Mouse (Mus musculus) liver, adult (tissue): ENCODE results near the gene Vav2.

ENCODE experiments used
- GATA4 ChIP-seq: IDR thresholded peaks from 2 replicates; pipeline ENCODE4 v1.6.1; 2014; ENCODE audit warnings: mild to moderate bottlenecking, low read length; ENCODE audit not compliant: insufficient replicate concordance

The Vav2 gene

GRCm38 (mm10) chr2:27330446-27330845 lies 96.4 kb downstream of the Vav2 start:
- no peak for TF ChIP-seq GATA4

- no peak for TF ChIP-seq GATA4
Measured at GRCm38 (mm10) chr2:27329386-27330060, 97.3 kb downstream of the Vav2 start.

- peak; percentile 93; the same call in 1 of the 2 replicates for TF ChIP-seq GATA4
Measured at GRCm38 (mm10) chr2:27328613-27329041, 98.2 kb downstream of the Vav2 start.

GRCm38 (mm10) chr2:27327886-27328285 lies 98.9 kb downstream of the Vav2 start:
- no peak for TF ChIP-seq GATA4

- TF ChIP-seq GATA4, result peak; percentile 84; the same call in 1 of the 2 replicates
Measured at GRCm38 (mm10) chr2:27327076-27327475, 99.8 kb downstream of the Vav2 start.

GRCm38 (mm10) chr2:27326357-27326756 lies 100.5 kb downstream of the Vav2 start:
- no peak for TF ChIP-seq GATA4

- TF ChIP-seq GATA4, result no peak
Measured at GRCm38 (mm10) chr2:27324690-27325089, 102.1 kb downstream of the Vav2 start.

GRCm38 (mm10) chr2:27321431-27321875 lies 105.4 kb downstream of the Vav2 start:
- TF ChIP-seq GATA4, result no peak

GRCm38 (mm10) chr2:27320820-27321219 lies 106.0 kb downstream of the Vav2 start:
- no peak for TF ChIP-seq GATA4

- no peak for TF ChIP-seq GATA4
Measured at GRCm38 (mm10) chr2:27318606-27319005, 108.2 kb downstream of the Vav2 start.

- TF ChIP-seq GATA4, result no peak
Measured at GRCm38 (mm10) chr2:27318197-27318596, 108.6 kb downstream of the Vav2 start.

- no peak for TF ChIP-seq GATA4
Measured at GRCm38 (mm10) chr2:27316167-27316566, 110.7 kb downstream of the Vav2 start.

- no peak for TF ChIP-seq GATA4
Measured at GRCm38 (mm10) chr2:27314269-27314668, 112.6 kb downstream of the Vav2 start.

GRCm38 (mm10) chr2:27312500-27312899 lies 114.3 kb downstream of the Vav2 start:
- TF ChIP-seq GATA4, result no peak

GRCm38 (mm10) chr2:27311606-27312005 lies 115.2 kb downstream of the Vav2 start:
- no peak for TF ChIP-seq GATA4

GRCm38 (mm10) chr2:27310908-27311307 lies 115.9 kb downstream of the Vav2 start:
- peak; percentile 98 for TF ChIP-seq GATA4

GRCm38 (mm10) chr2:27310221-27310620 lies 116.6 kb downstream of the Vav2 start:
- TF ChIP-seq GATA4, result no peak
